Mouse (Mus musculus) v-Abl transformed pro-B cells (cell line): Measurements from ENCODE around the gene Pkn1.

ENCODE experiments used
- in situ Hi-C, 2 experiments: fragments of 400-800 bp; cut with MboI; formaldehyde crosslinking; loops; one replicate each; pipeline ENCODE4 v1.15.1; 2025; ENCODE audit not compliant: unreplicated experiment in 2 of 2

Pkn1 gene

DNA sequence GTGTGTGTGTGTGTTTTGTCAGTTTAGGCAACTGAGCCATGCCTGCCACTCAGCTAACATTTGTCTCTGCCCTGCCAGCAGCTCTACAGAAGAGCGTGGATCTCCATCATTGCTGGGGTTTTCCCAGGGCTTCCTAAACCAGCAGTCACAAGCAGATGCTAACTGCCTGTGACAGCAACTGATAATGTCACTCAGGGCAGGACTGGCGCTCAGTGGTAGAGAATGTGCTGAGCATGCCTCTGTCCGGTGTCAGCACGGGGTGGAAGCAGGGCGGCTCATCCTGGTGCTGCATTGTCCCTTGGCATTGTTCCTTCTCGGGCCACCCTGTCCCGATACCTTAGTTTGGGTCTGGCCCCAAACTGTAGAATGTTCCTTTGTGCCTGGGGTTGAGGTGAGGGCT is 75.4 kb downstream of the Pkn1 start:
- in situ Hi-C loops = loop anchor here (10.0 to 25.0 kb wide), 2 partner anchors 359 to 511 kb away; no protein-coding TSS in a partner anchor

GRCm38 (mm10) chr8:83622389-83622989 is 76.5 kb downstream of the Pkn1 start:
- in situ Hi-C loops = loop anchor here (10.0 to 25.0 kb wide), 2 partner anchors 358 to 510 kb away; no protein-coding TSS in a partner anchor

DNA sequence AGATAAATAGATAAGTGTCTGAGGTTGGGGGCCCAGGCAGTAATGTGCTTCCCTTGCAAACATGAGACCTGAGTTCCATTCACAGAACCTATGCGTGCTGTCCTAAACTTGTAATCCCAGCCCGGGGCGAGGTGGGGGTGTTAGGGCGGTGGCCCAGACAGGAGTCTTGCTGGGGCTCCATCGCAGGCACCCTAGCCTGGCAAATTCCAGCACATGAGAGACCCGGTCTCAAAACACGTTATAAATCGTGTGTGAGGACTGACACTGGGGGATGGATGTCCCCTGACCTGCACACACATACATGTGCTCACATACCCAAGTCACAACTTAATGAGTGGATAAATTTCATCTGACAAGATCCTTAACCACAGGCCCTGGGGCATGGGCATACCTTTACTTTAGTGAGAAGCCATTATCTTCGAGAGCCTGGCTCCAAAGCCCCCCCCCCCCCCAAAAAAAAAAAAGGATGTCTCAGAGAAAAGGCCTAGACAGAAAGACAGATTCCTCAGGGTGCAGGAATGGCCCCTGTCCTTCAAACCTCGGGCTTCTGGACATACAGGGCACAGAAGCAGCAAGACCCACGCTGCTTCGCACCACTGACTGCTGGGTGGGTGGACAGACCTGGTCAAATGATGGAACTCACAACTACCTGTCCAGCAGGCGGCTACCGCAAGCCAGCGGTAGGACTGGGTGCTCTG is 77.1 kb downstream of the Pkn1 start:
- in situ Hi-C loops = loop anchor here (10.0 to 25.0 kb wide), 2 partner anchors 357 to 510 kb away; no protein-coding TSS in a partner anchor

- in situ Hi-C loops = loop anchor here (10.0 to 25.0 kb wide), 2 partner anchors 355 to 507 kb away; no protein-coding TSS in a partner anchor
These were observed 79.3 kb downstream of the Pkn1 start for GRCm38 (mm10) chr8:83619568-83620285.

DNA sequence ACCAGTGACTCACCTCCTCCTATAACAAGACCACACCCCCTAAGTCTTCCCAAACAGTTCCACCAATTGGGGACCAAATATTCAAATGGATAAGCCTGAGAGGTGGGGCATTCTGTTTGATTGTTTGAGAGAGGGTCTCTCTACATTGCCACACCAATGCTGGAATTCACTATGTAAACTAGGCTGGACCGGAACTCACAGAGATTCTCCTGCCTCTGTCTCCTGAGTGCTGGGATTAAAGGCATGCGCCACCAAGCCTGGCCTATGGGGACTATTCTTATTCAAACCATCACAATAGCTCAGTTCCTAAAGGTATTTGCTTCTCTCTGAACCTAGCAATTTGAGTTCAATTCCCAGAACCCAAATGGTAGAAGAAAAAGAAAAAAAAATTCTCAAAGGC is 80.4 kb downstream of the Pkn1 start:
- in situ Hi-C loops = loop anchor here in 1 of 2 experiments (25.0 kb wide), 1 partner anchor 506 kb away; no protein-coding TSS in a partner anchor

DNA sequence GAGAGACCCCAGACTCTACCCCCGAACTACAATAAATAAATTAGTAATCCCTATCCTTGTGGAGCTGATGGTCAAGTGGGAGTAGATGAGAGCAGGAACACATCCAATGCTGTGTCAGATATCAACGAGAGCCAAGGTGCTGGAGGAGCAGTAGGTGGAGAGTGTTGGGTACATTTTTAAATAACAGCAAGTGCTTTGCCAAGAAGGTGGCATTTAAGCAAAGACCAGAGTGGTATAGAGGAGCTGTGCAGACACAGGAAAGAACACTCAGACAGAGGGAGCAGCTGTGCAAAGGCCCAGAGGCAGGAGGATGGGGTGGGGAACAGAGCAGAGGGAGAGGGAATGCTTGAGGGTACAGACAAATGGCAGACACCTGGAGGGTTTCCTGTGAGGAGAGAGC is 81.9 kb downstream of the Pkn1 start:
- in situ Hi-C loops = loop anchor here in 1 of 2 experiments (25.0 kb wide), 1 partner anchor 505 kb away; no protein-coding TSS in a partner anchor

DNA sequence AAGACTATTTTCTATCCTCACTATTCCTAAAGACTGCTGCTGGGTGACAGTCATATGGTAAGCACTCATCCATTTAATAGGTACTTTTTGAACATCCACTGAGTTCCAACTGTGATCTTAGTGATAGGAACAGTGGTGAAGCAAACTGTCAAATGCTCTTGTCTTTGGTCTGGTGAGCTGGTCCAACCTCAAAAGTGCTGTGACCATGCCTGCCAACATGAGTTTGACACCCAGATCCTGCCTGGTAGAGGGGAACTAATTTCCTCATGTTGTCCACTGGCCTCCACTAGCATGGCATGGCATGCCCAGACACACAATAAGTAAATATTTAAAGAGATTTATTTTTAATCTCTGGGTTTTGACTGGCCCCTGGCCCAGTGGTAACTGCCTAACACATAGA is 82.4 kb downstream of the Pkn1 start:
- in situ Hi-C loops = loop anchor here in 1 of 2 experiments (25.0 kb wide), 1 partner anchor 504 kb away; no protein-coding TSS in a partner anchor
